Mouse (Mus musculus) midbrain, embryonic 14.5 days (tissue): ENCODE data around the gene Krt8. TPM values are rescaled to one million over a fixed set of nuclear protein-coding genes. Genes with fewer than 3 reads are reported as not detected.

Source experiments
- polyA plus RNA-seq: library from polyadenylated mRNA; unstranded; fragments of >200 nt; fragmentation: Nextera tagmentation; extraction: Ambion mirVana; gene quantifications from 2 replicates; pipeline ENCODE4 v1.2.1, GENCODE M21; 2014

Gene Krt8
- polyA plus RNA-seq, 1 experiment from 2014 or later: 0.59 TPM

Other genes starting within 250 kb of the Krt8 start
- 0.11 TPM in 1 of 2 replicates, not detected in the other for gene Krt72, start 218.0 kb downstream of the Krt8 start, polyA plus RNA-seq
- 1.1 and 2.0 TPM in 2 replicates for gene Krt73, start 202.1 kb downstream of the Krt8 start, polyA plus RNA-seq
- gene Krt2, start 186.3 kb downstream of the Krt8 start, polyA plus RNA-seq: not detected in 2 replicates
- 6.7 and 10.7 TPM in 2 replicates for gene Krt1, start 153.7 kb downstream of the Krt8 start, polyA plus RNA-seq
- gene Krt77, start 134.8 kb downstream of the Krt8 start, polyA plus RNA-seq: 0.07 and 0.42 TPM in 2 replicates
- not detected in 2 replicates for gene Krt76, start 111.6 kb downstream of the Krt8 start, polyA plus RNA-seq
- not detected in 2 replicates for gene Krt4, start 79.7 kb downstream of the Krt8 start, polyA plus RNA-seq
- gene Krt79, start 64.2 kb downstream of the Krt8 start, polyA plus RNA-seq: 0.45 and 0.69 TPM in 2 replicates
- gene Krt78, start 50.2 kb downstream of the Krt8 start, polyA plus RNA-seq: not detected in 2 replicates
- gene Krt18, start 23.7 kb upstream of the Krt8 start, polyA plus RNA-seq: 0.35 and 1.3 TPM in 2 replicates
- gene Eif4b, start 69.3 kb upstream of the Krt8 start, polyA plus RNA-seq: 76.7 and 98.8 TPM in 2 replicates
- 3.6 and 8.9 TPM in 2 replicates for gene Tns2, start 95.9 kb upstream of the Krt8 start, polyA plus RNA-seq
- gene Spryd3, start 131.8 kb upstream of the Krt8 start, polyA plus RNA-seq: 40.2 and 52.5 TPM in 2 replicates
- 1.3 and 1.6 TPM in 2 replicates for gene Igfbp6, start 139.9 kb upstream of the Krt8 start, polyA plus RNA-seq
- not detected in 2 replicates for gene Soat2, start 146.0 kb upstream of the Krt8 start, polyA plus RNA-seq
- 43.5 and 57.7 TPM in 2 replicates for gene Zfp740, start 198.8 kb upstream of the Krt8 start, polyA plus RNA-seq
- 25.9 and 28.1 TPM in 2 replicates for gene Csad, start 200.2 kb upstream of the Krt8 start, polyA plus RNA-seq
- gene Itgb7, start 227.5 kb upstream of the Krt8 start, polyA plus RNA-seq: 0.57 and 0.78 TPM in 2 replicates